Mouse (Mus musculus): ENCODE measurements around the gene Jph2. TPM values are rescaled to one million over a fixed set of nuclear protein-coding genes. Genes with fewer than 3 reads are reported as not detected.
A peak's percentile ranks its signal among the peaks of the same experiment; 100 is the strongest.

Jph2 gene
- total and polyA plus RNA-seq, 3 experiments: 0.04 to 0.19 TPM; not detected in 1

DNA sequence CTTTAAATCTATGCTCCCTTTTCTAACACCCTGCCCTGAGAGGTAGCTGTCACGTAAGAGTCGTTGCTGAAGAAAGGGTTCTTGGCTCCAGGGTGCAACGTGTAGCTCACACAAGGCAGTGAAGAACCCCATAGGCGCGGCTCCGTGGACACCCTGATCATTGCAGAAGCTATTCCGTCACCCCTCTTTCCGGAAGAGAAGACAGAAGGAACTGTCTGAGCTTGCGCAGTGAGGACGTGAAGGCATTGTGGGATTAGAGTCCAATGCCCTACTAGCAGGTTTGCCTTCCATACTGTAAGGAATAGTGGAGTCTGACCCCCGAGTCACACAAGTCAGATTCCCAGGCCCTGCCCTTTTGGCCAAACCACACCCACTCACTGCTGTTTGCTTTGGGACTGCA, 51.3 kb downstream of the Jph2 start (continued):
- TF ChIP-seq BHLHE40 (IDR thresholded peaks at IDR 0.05; ENCODE audit: borderline replicate concordance, low read depth, low read length) (no peak), GATA1 (IDR thresholded peaks at IDR 0.05; ENCODE audit: low read depth, low read length) (no peak), NELFE (IDR thresholded peaks at IDR 0.05; ENCODE audit: low read depth, low read length) (peak; percentile 66), JUND (IDR thresholded peaks at IDR 0.05; ENCODE audit: low read depth, low read length) (no peak), POLR2AphosphoS5 (IDR thresholded peaks at IDR 0.05; ENCODE audit: borderline replicate concordance, low read depth, low read length) (no peak), GABPA (IDR thresholded peaks at IDR 0.05; ENCODE audit: low read depth, low read length) (no peak), RCOR1 (IDR thresholded peaks at IDR 0.05; ENCODE audit: low read depth, low read length) (no peak), HCFC1 (IDR thresholded peaks at IDR 0.05; ENCODE audit: low read depth, low read length) (peak; percentile 73; the same call in 1 of the 2 replicates), ETS1 (IDR thresholded peaks at IDR 0.05; ENCODE audit: low read depth, low read length) (no peak), ZNF384 (IDR thresholded peaks at IDR 0.05; ENCODE audit: low read depth, low read length) (no peak), SIN3A (IDR thresholded peaks at IDR 0.05; ENCODE audit: low read length) (peak; percentile 68; the same call in 1 of the 2 replicates)

DNA sequence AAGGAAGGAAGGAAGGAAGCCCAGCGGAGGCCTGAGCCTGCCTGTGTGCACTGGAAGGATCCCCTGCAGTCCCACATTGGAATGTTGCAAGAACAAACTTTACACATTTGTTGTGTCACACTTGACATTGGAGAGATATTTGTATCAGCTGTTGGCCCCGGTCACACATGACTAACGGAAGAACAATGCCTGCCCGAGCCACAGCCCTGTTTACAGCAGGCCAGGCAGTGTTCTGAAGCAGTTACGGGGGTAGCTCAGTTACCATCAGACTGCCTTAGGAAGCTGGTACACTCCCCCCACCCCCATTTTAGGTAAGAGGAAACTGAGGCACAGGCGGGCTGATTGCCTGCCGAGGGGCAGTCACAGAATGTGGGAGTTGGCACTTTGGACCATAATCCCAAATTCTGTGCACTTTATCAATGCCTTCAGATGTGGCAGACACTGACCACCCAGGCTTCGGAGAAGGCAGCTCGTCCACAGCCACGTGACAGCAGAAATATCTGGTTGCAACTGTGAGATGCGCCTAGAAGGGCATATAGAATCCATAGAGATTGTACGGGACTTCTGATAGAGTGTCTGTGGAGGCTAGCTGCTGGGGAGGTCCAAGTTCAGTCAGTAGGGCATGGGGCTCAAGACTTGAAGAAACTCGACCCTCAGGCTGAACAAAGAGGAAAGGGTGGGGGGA, 52.7 kb downstream of the Jph2 start:
- no peaks in the 10 kb centered on the region for H3K9me3 ChIP-seq (replicated peaks; ENCODE audit: insufficient read depth, low read length)
- TF ChIP-seq ZC3H11A (IDR thresholded peaks at IDR 0.05; ENCODE audit: low read depth, low read length) (no peak), JUND (IDR thresholded peaks at IDR 0.05; ENCODE audit: low read depth, low read length) (no peak), E2F4 (IDR thresholded peaks at IDR 0.05; ENCODE audit: borderline replicate concordance, low read depth, low read length) (no peak), POLR2AphosphoS2 (IDR thresholded peaks at IDR 0.05; ENCODE audit: low read length) (no peak), USF2 (IDR thresholded peaks at IDR 0.05; ENCODE audit: borderline replicate concordance in 1 of 2, insufficient read depth in 1 of 2, low read depth in 1 of 2, low read length in 2 of 2) (no peak), MAZ (IDR thresholded peaks at IDR 0.05; ENCODE audit: low read depth, low read length) (no peak), MYB (IDR thresholded peaks at IDR 0.05; ENCODE audit: low read depth, low read length) (no peak), POLR2A (IDR thresholded peaks at IDR 0.05; ENCODE audit: control insufficient read depth in 1 of 2, insufficient read depth in 1 of 2, low read depth in 1 of 2, low read length in 2 of 2, poor library complexity in 1 of 2) (no peak), TCF12 (IDR thresholded peaks at IDR 0.05; ENCODE audit: low read depth, low read length) (no peak), ZNF384 (IDR thresholded peaks at IDR 0.05; ENCODE audit: low read depth, low read length) (no peak), BHLHE40 (IDR thresholded peaks at IDR 0.05; ENCODE audit: borderline replicate concordance, low read depth, low read length) (no peak), USF1 (IDR thresholded peaks at IDR 0.05; ENCODE audit: low read depth, low read length) (no peak), MXI1 (IDR thresholded peaks at IDR 0.05; ENCODE audit: low read depth, low read length) (no peak), CTCF (IDR thresholded peaks at IDR 0.05 in 2 of 3, conservative IDR thresholded peaks at IDR 0.05 in 1 of 3; ENCODE audit: control insufficient read depth in 1 of 3, insufficient read depth in 1 of 3, low read depth in 2 of 3, low read length in 3 of 3, poor library complexity in 1 of 3, severe bottlenecking in 1 of 3) (no peak), SIN3A (IDR thresholded peaks at IDR 0.05; ENCODE audit: low read length) (no peak), TAL1 (IDR thresholded peaks at IDR 0.05; ENCODE audit: low read length) (no peak)
- H3K4me3 ChIP-seq (ENCODE audit: control insufficient read depth in 1 of 2, insufficient read depth in 1 of 2, low read depth in 2 of 2, low read length in 2 of 2): no peak overlapping the region
- DNase-seq (ENCODE audit: low read depth, low spot score): no peak
- H3K27me3 ChIP-seq (ENCODE audit: control insufficient read depth in 1 of 2, insufficient read depth in 2 of 2, low read length in 2 of 2): no peaks in the 10 kb centered on the region
- no peak overlapping the region for H3K9ac ChIP-seq (ENCODE audit: control insufficient read depth, low read depth, low read length, poor library complexity, severe bottlenecking)
- H3K79me2 ChIP-seq (ENCODE audit: control insufficient read depth, insufficient read depth, low read length, poor library complexity): peaks cover 2% of the 10 kb centered on the region; the same call in 1 of the 2 replicates
- peaks cover 0 to 2% of the 10 kb centered on the region in 2 experiments; a peak in 2 of 4 replicates for H3K36me3 ChIP-seq (ENCODE audit: control insufficient read depth in 1 of 2, insufficient read depth in 2 of 2, low read length in 2 of 2)
- no peak overlapping the region for H3K27ac ChIP-seq (ENCODE audit: control insufficient read depth, low read depth, low read length)
- peaks cover under 1 to 2% of the 10 kb centered on the region in 2 experiments; a peak in 1 of 4 replicates for H3K4me1 ChIP-seq (ENCODE audit: control insufficient read depth in 1 of 2, insufficient read depth in 2 of 2, low read length in 2 of 2)
